Mouse (Mus musculus) liver, postnatal 0 days (tissue): ENCODE results near the gene Dbil5. TPM values are rescaled to one million over a fixed set of nuclear protein-coding genes. Genes with fewer than 3 reads are reported as not detected.
A peak's percentile ranks its signal among the peaks of the same experiment; 100 is the strongest.

Experiments used
- ATAC-seq: fragments of 200-750 bp; cut with Nextera tagmentation; 2 replicates; pipeline ENCODE4 v1.8.0; 2017; ENCODE audit warnings: mild to moderate bottlenecking, moderate library complexity
- DNase-seq: peaks from one replicate; pipeline ENCODE4 v3.0.0-alpha.2; 2016
- H3K27ac ChIP-seq: fragments of 300-500 bp; sonication (generic); 2 replicates; pipeline ENCODE4 v1.5.1; 2014; ENCODE audit warnings: antibody characterized with exemption, moderate library complexity, mild to moderate bottlenecking, low read depth
- H3K27me3 ChIP-seq: fragments of 300-500 bp; sonication (generic); 2 replicates; pipeline ENCODE4 v1.6.1; 2014; ENCODE audit warnings: low read length, control low read depth, mixed read lengths; ENCODE audit not compliant: insufficient read depth
- H3K36me3 ChIP-seq: fragments of 300-500 bp; sonication (generic); replicated peaks from 2 replicates; pipeline ENCODE4 v1.6.1; 2014; ENCODE audit warnings: mild to moderate bottlenecking, control low read depth, low read length, moderate library complexity, mixed read lengths; ENCODE audit not compliant: insufficient read depth
- H3K4me1 ChIP-seq: fragments of 300-500 bp; sonication (generic); 2 replicates; pipeline ENCODE4 v1.6.1; 2014; ENCODE audit warnings: antibody characterized with exemption, mild to moderate bottlenecking, control low read depth; ENCODE audit not compliant: insufficient read depth
- H3K4me2 ChIP-seq: fragments of 300-500 bp; sonication (generic); 2 replicates; pipeline ENCODE4 v1.6.1; 2014; ENCODE audit warnings: low read depth, mild to moderate bottlenecking, low read length, moderate library complexity, mixed read lengths
- H3K4me3 ChIP-seq: fragments of 300-500 bp; sonication (generic); 2 replicates; pipeline ENCODE4 v1.5.1; 2014; ENCODE audit warnings: low read depth, low read length
- H3K9ac ChIP-seq: fragments of 300-500 bp; sonication (generic); replicated peaks from 2 replicates; pipeline ENCODE4 v1.6.1; 2014; ENCODE audit warnings: mild to moderate bottlenecking, moderate library complexity
- H3K9me3 ChIP-seq: fragments of 300-500 bp; sonication (generic); 2 replicates; pipeline ENCODE4 v1.6.1; 2016; ENCODE audit warnings: mild to moderate bottlenecking, control low read depth, low read length, mixed read lengths
- CTCF ChIP-seq: sonication (generic); IDR thresholded peaks from 2 replicates; pipeline ENCODE4 v1.5.1; 2016; ENCODE audit warnings: antibody characterized with exemption, low read depth
- EP300 ChIP-seq: IDR thresholded peaks from 2 replicates; pipeline ENCODE4 v1.6.1; 2016; ENCODE audit warnings: antibody characterized with exemption, low read depth, mild to moderate bottlenecking
- WGBS: fragments of 180-500 bp; shearing (Covaris S2); extraction: QIAGEN DNeasy Blood & Tissue Kit; methylation state at CpG from one replicate; pipeline ENCODE4 v1.1.7; 2014; ENCODE audit not compliant: insufficient replicate concordance; 5-methylcytosine and 5-hydroxymethylcytosine counted together
- polyA plus RNA-seq: library from polyadenylated mRNA; unstranded; fragments of >200 nt; fragmentation: Nextera tagmentation; extraction: Ambion mirVana; gene quantifications from 2 replicates; pipeline ENCODE4 v1.2.1, GENCODE M21; 2015

Dbil5 gene
- polyA plus RNA-seq, 1 experiment from 2014 or later = 0.73 TPM

DNA sequence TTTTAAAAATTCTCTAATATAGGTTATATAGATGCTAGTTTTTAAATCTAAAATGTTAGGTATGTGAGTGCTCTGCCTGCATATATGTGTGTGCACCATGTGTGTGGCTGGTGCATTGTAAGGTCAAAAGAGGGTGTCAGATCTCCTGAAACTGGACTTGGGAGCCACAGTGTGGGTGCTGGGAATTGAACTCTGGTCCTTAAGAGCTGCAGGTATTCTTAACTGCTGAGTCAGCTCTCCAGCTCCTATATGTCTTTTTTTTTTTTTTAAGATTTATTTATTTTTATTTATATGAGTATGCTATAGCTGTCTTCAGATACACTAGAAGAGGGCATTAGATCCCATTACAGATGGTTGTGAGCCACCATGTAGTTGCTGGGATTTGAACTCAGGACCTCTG lies 29.0 kb downstream of the Dbil5 start:
- no peak for TF ChIP-seq EP300
- no peak for TF ChIP-seq CTCF
- Histone ChIP-seq H3K9ac (no peak overlapping the region), H3K27ac (no peak overlapping the region), H3K9me3 (no peaks in the 10 kb centered on the region), H3K4me1 (peaks cover 10% of the 10 kb centered on the region), H3K27me3 (no peaks in the 10 kb centered on the region), H3K4me2 (no peak overlapping the region), H3K36me3 (peaks cover 13% of the 10 kb centered on the region), H3K4me3 (no peak overlapping the region)
- DNase-seq (no peak), ATAC-seq (no peak)

GRCm38 (mm10) chr11:76247239-76247638 lies 29.8 kb downstream of the Dbil5 start:
- Histone ChIP-seq H3K27me3 (no peaks in the 10 kb centered on the region), H3K9ac (no peak overlapping the region), H3K9me3 (no peaks in the 10 kb centered on the region), H3K36me3 (peaks cover 13% of the 10 kb centered on the region), H3K4me3 (no peak overlapping the region), H3K4me1 (peaks cover 10% of the 10 kb centered on the region), H3K4me2 (no peak overlapping the region), H3K27ac (no peak overlapping the region)
- WGBS = 62% methylated on average over 2 of the region's 2 CpGs
- DNase-seq (no peak), ATAC-seq (no peak)
- TF ChIP-seq CTCF (no peak), EP300 (no peak)

DNA sequence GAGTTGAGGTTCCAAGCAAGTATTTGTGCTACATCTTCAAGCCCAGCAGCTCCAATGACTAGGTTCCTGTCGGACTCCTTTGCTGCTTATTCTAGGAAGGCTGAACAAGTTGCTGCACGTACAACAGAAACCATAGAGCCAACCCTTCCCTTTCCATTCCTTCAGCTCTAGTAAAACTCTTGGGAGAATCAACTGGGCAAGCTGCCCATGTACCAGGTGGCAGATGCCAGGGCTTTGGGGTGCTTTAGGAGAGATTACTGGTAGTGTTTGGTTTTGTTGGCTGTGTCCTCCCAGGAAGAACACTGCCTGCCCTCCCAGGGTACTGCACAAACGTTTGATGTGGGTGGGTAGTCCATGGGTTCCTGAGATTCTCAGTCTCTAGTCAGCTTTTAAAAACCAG lies 34.6 kb downstream of the Dbil5 start:
- Histone ChIP-seq H3K9ac (no peak overlapping the region), H3K27ac (no peak overlapping the region)

GRCm38 (mm10) chr11:76253145-76253917 lies 35.9 kb downstream of the Dbil5 start:
- no peaks in the 10 kb centered on the region for H3K27me3 ChIP-seq
- 53% methylated on average over 5 of the region's 5 CpGs for WGBS
- DNase-seq (peak; percentile 87), ATAC-seq (peak; percentile 76)
- H3K9ac ChIP-seq = no peak overlapping the region
- peaks cover 10% of the 10 kb centered on the region for H3K36me3 ChIP-seq
- H3K4me1 ChIP-seq = no peaks in the 10 kb centered on the region
- no peaks in the 10 kb centered on the region for H3K9me3 ChIP-seq
- H3K4me3 ChIP-seq = no peak overlapping the region
- H3K27ac ChIP-seq = no peak overlapping the region
- TF ChIP-seq CTCF = peak; percentile 91
- TF ChIP-seq EP300 = no peak
- no peak overlapping the region for H3K4me2 ChIP-seq

More for the DNA sequence above, 34.6 kb downstream of the Dbil5 start:
- TF ChIP-seq EP300 (no peak), CTCF (no peak)
- no peaks in the 10 kb centered on the region for H3K4me1 ChIP-seq
- no peaks in the 10 kb centered on the region for H3K27me3 ChIP-seq
- no peak for ATAC-seq
- peaks cover 13% of the 10 kb centered on the region for H3K36me3 ChIP-seq
- H3K4me2 ChIP-seq = no peak overlapping the region
- H3K9me3 ChIP-seq = no peaks in the 10 kb centered on the region
- no peak for DNase-seq
- WGBS = 51% methylated on average over 3 of the region's 3 CpGs
- H3K4me3 ChIP-seq = no peak overlapping the region

GRCm38 (mm10) chr11:76253918-76254264 lies 36.5 kb downstream of the Dbil5 start:
- no peak overlapping the region for H3K4me3 ChIP-seq
- WGBS = 86% methylated on average over 4 of the region's 4 CpGs
- no peak overlapping the region for H3K9ac ChIP-seq
- no peaks in the 10 kb centered on the region for H3K9me3 ChIP-seq
- no peak overlapping the region for H3K4me2 ChIP-seq
- ATAC-seq = no peak
- H3K36me3 ChIP-seq = peaks cover 10% of the 10 kb centered on the region
- no peaks in the 10 kb centered on the region for H3K27me3 ChIP-seq
- DNase-seq = no peak
- TF ChIP-seq EP300 (no peak), CTCF (no peak)
- no peak overlapping the region for H3K27ac ChIP-seq
- H3K4me1 ChIP-seq = no peaks in the 10 kb centered on the region

- H3K9me3 ChIP-seq = no peaks in the 10 kb centered on the region
- H3K9ac ChIP-seq = no peak overlapping the region
- no peak overlapping the region for H3K4me3 ChIP-seq
- DNase-seq (no peak), ATAC-seq (no peak)
- H3K27me3 ChIP-seq = no peaks in the 10 kb centered on the region
- peaks cover 4% of the 10 kb centered on the region for H3K36me3 ChIP-seq
- WGBS = 72% methylated on average over 4 of the region's 4 CpGs
- no peak for TF ChIP-seq CTCF
- no peak overlapping the region for H3K4me2 ChIP-seq
- no peak overlapping the region for H3K27ac ChIP-seq
- no peaks in the 10 kb centered on the region for H3K4me1 ChIP-seq
Observed at GRCm38 (mm10) chr11:76255431-76256001, 38.1 kb downstream of the Dbil5 start.
